Mouse (Mus musculus): ENCODE results near the gene Nuf2. TPM values are rescaled to one million over a fixed set of nuclear protein-coding genes. Genes with fewer than 3 reads are reported as not detected.

The Nuf2 gene
- 75.5 and 81.7 TPM in 2 replicates for polyA plus RNA-seq (2014; fragmentation: Nextera tagmentation; extraction: Ambion mirVana)

- peak within 1 kb of the TSS; percentile 61 for H3K4me3 ChIP-seq (ENCODE audit: low read depth, low read length)
- H3K9ac ChIP-seq (ENCODE audit: low read depth, low read length) = peak within 1 kb of the TSS; percentile 53
- ATAC-seq (ENCODE audit: low FRiP score) (peak; percentile 97), DNase-seq (ENCODE audit: low spot score) (peak; percentile 99)
- no peak within 1 kb of the TSS for H3K27ac ChIP-seq (ENCODE audit: low read depth, low read length)
- no peaks in the 10 kb centered on the region for H3K27me3 ChIP-seq (ENCODE audit: control insufficient read depth, insufficient read depth, low read length)
- H3K4me2 ChIP-seq (replicated peaks; ENCODE audit: low read depth, low read length) = peak within 1 kb of the TSS; percentile 50
- under 1% methylated on average over 39 of the region's 39 CpGs for WGBS
- no peaks in the 10 kb centered on the region for H3K9me3 ChIP-seq (ENCODE audit: control insufficient read depth, low read length)
- H3K4me1 ChIP-seq (replicated peaks; ENCODE audit: control insufficient read depth, insufficient read depth, low read length) = no peaks in the 10 kb centered on the region
- H3K36me3 ChIP-seq (ENCODE audit: control insufficient read depth, insufficient read depth, low read length) = no peaks in the 10 kb centered on the region
Measured at GRCm38 (mm10) chr1:169530876-169531701, at the start of gene Nuf2. Gene Nuf2 (minus strand): TSS chr1:169531464.

- WGBS = 89% methylated on average over 3 of the region's 3 CpGs
Measured at GRCm38 (mm10) chr1:169579572-169579971, 48.3 kb upstream of the Nuf2 start.

GRCm38 (mm10) chr1:169574136-169574535 lies 42.9 kb upstream of the Nuf2 start:
- DNase-seq (ENCODE audit: low spot score) = no peak
- H3K27me3 ChIP-seq (ENCODE audit: control insufficient read depth, insufficient read depth, low read length) = no peaks in the 10 kb centered on the region
- no peak overlapping the region for H3K27ac ChIP-seq (ENCODE audit: low read depth, low read length)
- H3K4me2 ChIP-seq (replicated peaks; ENCODE audit: low read depth, low read length) = no peak overlapping the region
- H3K36me3 ChIP-seq (ENCODE audit: control insufficient read depth, insufficient read depth, low read length) = no peaks in the 10 kb centered on the region
- H3K9me3 ChIP-seq (ENCODE audit: control insufficient read depth, low read length) = no peaks in the 10 kb centered on the region
- H3K4me3 ChIP-seq (ENCODE audit: low read depth, low read length) = no peak overlapping the region
- no peak overlapping the region for H3K9ac ChIP-seq (ENCODE audit: low read depth, low read length)
- H3K4me1 ChIP-seq (replicated peaks; ENCODE audit: control insufficient read depth, insufficient read depth, low read length) = no peaks in the 10 kb centered on the region
- ATAC-seq (ENCODE audit: low FRiP score) = no peak

More at GRCm38 (mm10) chr1:169579572-169579971, 48.3 kb upstream of the Nuf2 start:
- Histone ChIP-seq H3K36me3 (ENCODE audit: control insufficient read depth, insufficient read depth, low read length) (no peaks in the 10 kb centered on the region), H3K4me1 (replicated peaks; ENCODE audit: control insufficient read depth, insufficient read depth, low read length) (no peaks in the 10 kb centered on the region), H3K4me3 (ENCODE audit: low read depth, low read length) (no peak overlapping the region), H3K4me2 (replicated peaks; ENCODE audit: low read depth, low read length) (no peak overlapping the region), H3K9me3 (ENCODE audit: control insufficient read depth, low read length) (no peaks in the 10 kb centered on the region), H3K27ac (ENCODE audit: low read depth, low read length) (no peak overlapping the region), H3K9ac (ENCODE audit: low read depth, low read length) (no peak overlapping the region), H3K27me3 (ENCODE audit: control insufficient read depth, insufficient read depth, low read length) (no peaks in the 10 kb centered on the region)
- ATAC-seq (ENCODE audit: low FRiP score) (no peak), DNase-seq (ENCODE audit: low spot score) (no peak)

GRCm38 (mm10) chr1:169555621-169556020 lies 24.4 kb upstream of the Nuf2 start:
- H3K27me3 ChIP-seq (ENCODE audit: control insufficient read depth, insufficient read depth, low read length) = no peaks in the 10 kb centered on the region
- WGBS = 90% methylated on average over 2 of the region's 2 CpGs

GRCm38 (mm10) chr1:169555019-169555418 lies 23.8 kb upstream of the Nuf2 start:
- no peak overlapping the region for H3K27ac ChIP-seq (ENCODE audit: low read depth, low read length)
- H3K36me3 ChIP-seq (ENCODE audit: control insufficient read depth, insufficient read depth, low read length) = no peaks in the 10 kb centered on the region
- ATAC-seq (ENCODE audit: low FRiP score) (no peak), DNase-seq (ENCODE audit: low spot score) (no peak)
- no peak overlapping the region for H3K4me2 ChIP-seq (replicated peaks; ENCODE audit: low read depth, low read length)
- H3K9me3 ChIP-seq (ENCODE audit: control insufficient read depth, low read length) = no peaks in the 10 kb centered on the region
- no peaks in the 10 kb centered on the region for H3K4me1 ChIP-seq (replicated peaks; ENCODE audit: control insufficient read depth, insufficient read depth, low read length)
- no peaks in the 10 kb centered on the region for H3K27me3 ChIP-seq (ENCODE audit: control insufficient read depth, insufficient read depth, low read length)
- no peak overlapping the region for H3K9ac ChIP-seq (ENCODE audit: low read depth, low read length)
- WGBS = 95% methylated on average over 4 of the region's 4 CpGs
- no peak overlapping the region for H3K4me3 ChIP-seq (ENCODE audit: low read depth, low read length)

More at GRCm38 (mm10) chr1:169555621-169556020, 24.4 kb upstream of the Nuf2 start:
- ATAC-seq (ENCODE audit: low FRiP score) (no peak), DNase-seq (ENCODE audit: low spot score) (no peak)
- H3K9me3 ChIP-seq (ENCODE audit: control insufficient read depth, low read length) = no peaks in the 10 kb centered on the region
- no peak overlapping the region for H3K4me2 ChIP-seq (replicated peaks; ENCODE audit: low read depth, low read length)
- H3K4me3 ChIP-seq (ENCODE audit: low read depth, low read length) = no peak overlapping the region
- no peaks in the 10 kb centered on the region for H3K36me3 ChIP-seq (ENCODE audit: control insufficient read depth, insufficient read depth, low read length)
- H3K9ac ChIP-seq (ENCODE audit: low read depth, low read length) = no peak overlapping the region
- no peak overlapping the region for H3K27ac ChIP-seq (ENCODE audit: low read depth, low read length)
- no peaks in the 10 kb centered on the region for H3K4me1 ChIP-seq (replicated peaks; ENCODE audit: control insufficient read depth, insufficient read depth, low read length)

GRCm38 (mm10) chr1:169553446-169553845 lies 22.2 kb upstream of the Nuf2 start:
- DNase-seq (ENCODE audit: low spot score) (no peak), ATAC-seq (ENCODE audit: low FRiP score) (no peak)
- WGBS = 87% methylated on average over 7 of the region's 7 CpGs
- no peak overlapping the region for H3K4me2 ChIP-seq (replicated peaks; ENCODE audit: low read depth, low read length)
- no peaks in the 10 kb centered on the region for H3K36me3 ChIP-seq (ENCODE audit: control insufficient read depth, insufficient read depth, low read length)
- no peaks in the 10 kb centered on the region for H3K4me1 ChIP-seq (replicated peaks; ENCODE audit: control insufficient read depth, insufficient read depth, low read length)
- no peaks in the 10 kb centered on the region for H3K9me3 ChIP-seq (ENCODE audit: control insufficient read depth, low read length)
- H3K27ac ChIP-seq (ENCODE audit: low read depth, low read length) = no peak overlapping the region
- no peak overlapping the region for H3K4me3 ChIP-seq (ENCODE audit: low read depth, low read length)
- H3K9ac ChIP-seq (ENCODE audit: low read depth, low read length) = no peak overlapping the region
- no peaks in the 10 kb centered on the region for H3K27me3 ChIP-seq (ENCODE audit: control insufficient read depth, insufficient read depth, low read length)

- H3K4me2 ChIP-seq (replicated peaks; ENCODE audit: low read depth, low read length) = no peak overlapping the region
- H3K4me3 ChIP-seq (ENCODE audit: low read depth, low read length) = no peak overlapping the region
- no peaks in the 10 kb centered on the region for H3K9me3 ChIP-seq (ENCODE audit: control insufficient read depth, low read length)
- DNase-seq (ENCODE audit: low spot score) (no peak), ATAC-seq (ENCODE audit: low FRiP score) (no peak)
- H3K4me1 ChIP-seq (replicated peaks; ENCODE audit: control insufficient read depth, insufficient read depth, low read length) = no peaks in the 10 kb centered on the region
- H3K9ac ChIP-seq (ENCODE audit: low read depth, low read length) = no peak overlapping the region
- H3K36me3 ChIP-seq (ENCODE audit: control insufficient read depth, insufficient read depth, low read length) = no peaks in the 10 kb centered on the region
- no peak overlapping the region for H3K27ac ChIP-seq (ENCODE audit: low read depth, low read length)
- no peaks in the 10 kb centered on the region for H3K27me3 ChIP-seq (ENCODE audit: control insufficient read depth, insufficient read depth, low read length)
- WGBS = 90% methylated on average over 6 of the region's 6 CpGs
Measured at GRCm38 (mm10) chr1:169540415-169540814, 9.2 kb upstream of the Nuf2 start.

GRCm38 (mm10) chr1:169531702-169532535 lies 655 bp upstream of the Nuf2 start:
- peak overlapping the region; percentile 61 for H3K4me3 ChIP-seq (ENCODE audit: low read depth, low read length)
- peak overlapping the region; percentile 21 for H3K9ac ChIP-seq (ENCODE audit: low read depth, low read length)
- H3K27ac ChIP-seq (ENCODE audit: low read depth, low read length) = no peak overlapping the region
- DNase-seq (ENCODE audit: low spot score) (peak; percentile 62), ATAC-seq (ENCODE audit: low FRiP score) (peak; percentile 29)
- H3K4me2 ChIP-seq (replicated peaks; ENCODE audit: low read depth, low read length) = peak overlapping the region; percentile 50
- 16% methylated on average over 11 of the region's 11 CpGs for WGBS
- H3K36me3 ChIP-seq (ENCODE audit: control insufficient read depth, insufficient read depth, low read length) = no peaks in the 10 kb centered on the region
- H3K9me3 ChIP-seq (ENCODE audit: control insufficient read depth, low read length) = no peaks in the 10 kb centered on the region
- no peaks in the 10 kb centered on the region for H3K4me1 ChIP-seq (replicated peaks; ENCODE audit: control insufficient read depth, insufficient read depth, low read length)
- no peaks in the 10 kb centered on the region for H3K27me3 ChIP-seq (ENCODE audit: control insufficient read depth, insufficient read depth, low read length)

Data from hindbrain, embryonic 11.5 days (tissue).